ENCODE assay signal across 8 mouse cellular contexts in the genomic region with DNA sequence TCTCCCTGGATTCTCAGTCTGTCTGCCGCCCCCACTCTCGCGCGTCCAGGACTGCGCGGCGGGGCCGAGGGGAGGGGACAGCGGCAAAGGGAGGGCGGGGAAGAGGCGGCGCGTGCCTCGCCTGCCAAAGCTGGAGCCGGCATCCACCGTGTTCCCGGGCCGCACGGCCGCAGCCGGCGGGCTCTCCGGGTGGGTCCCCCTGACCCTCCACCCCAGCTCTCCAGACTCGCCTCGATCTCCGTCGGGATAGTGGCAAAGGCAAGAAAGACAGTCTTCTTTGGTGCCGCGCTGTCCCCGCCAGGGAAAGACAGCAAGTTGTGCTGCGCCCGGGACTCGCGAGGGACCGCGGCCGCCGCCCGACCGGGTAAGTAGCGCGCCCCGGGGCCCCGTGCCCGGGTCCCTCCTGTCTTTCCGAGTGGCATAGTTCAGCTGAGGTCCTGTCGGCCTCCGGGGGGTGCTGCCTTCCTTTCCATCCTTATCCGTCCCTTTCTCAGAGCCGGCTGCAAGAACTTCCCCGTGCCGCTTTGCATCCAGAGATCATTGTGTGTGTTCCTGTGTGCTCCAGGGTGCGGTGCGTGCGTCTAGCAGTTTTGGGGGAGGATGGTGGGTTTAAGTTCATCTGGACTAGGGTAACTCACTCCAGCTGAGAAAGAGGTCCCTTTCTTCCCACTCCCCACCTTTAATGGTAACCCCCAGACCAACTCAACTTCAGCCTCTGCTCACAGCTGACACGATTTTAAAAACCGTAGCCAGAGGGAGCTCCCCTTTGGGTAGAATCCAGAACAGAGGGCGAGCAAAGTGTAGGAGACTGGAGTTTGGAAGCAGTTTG. TPM values are rescaled to one million over a fixed set of nuclear protein-coding genes. Genes with fewer than 3 reads are reported as not detected.
DNase-seq lines count a peak whose midpoint lies in the region; ATAC-seq lines count a peak whose summit lies in the region.

Lhfp (plus strand) TSS at position 118 of the 829 bp plus-strand sequence.

- peak within 1 kb of the TSS; percentile 82 for H3K4me3 ChIP-seq in midbrain, embryonic 10.5 days
- peak within 1 kb of the TSS; percentile 69 for H3K4me3 ChIP-seq in stomach, embryonic 15.5 days (replicated peaks)

- intact Hi-C loops in gastrocnemius, postnatal 36 days (cut with DNase I), result loop anchor here (5.0 kb wide), 1 partner anchor 206 kb away; no protein-coding TSS in a partner anchor
- intact Hi-C loops in left cerebral cortex, postnatal 4 days (cut with DNase I), result loop anchor here (10.0 kb wide), 2 partner anchors 183 to 283 kb away; no protein-coding TSS in a partner anchor

- peak; percentile 35 for ATAC-seq in inflammation-experienced regulatory T-cells, adult 6 months
- peak; percentile 87 for ATAC-seq in stomach, embryonic 15.5 days (ENCODE audit: insufficient read depth, low FRiP score, low read depth)

- peak; percentile 20 for DNase-seq in kidney, adult 11 months
- DNase-seq in kidney, adult 8-10 months, result no peak
- DNase-seq in embryo, embryonic 10.5 days (ENCODE audit: low spot score), result peak; percentile 81
- peak; percentile 66 to 69 for DNase-seq in gastrocnemius, postnatal 36 days
- peak; percentile 62 for DNase-seq in left cerebral cortex, postnatal 4 days
- DNase-seq in midbrain, embryonic 10.5 days (ENCODE audit: low spot score), result peak; percentile 83

- H3K27me3 ChIP-seq in midbrain, embryonic 10.5 days (ENCODE audit: low read depth, poor library complexity, severe bottlenecking), result peaks cover 41% of the 10 kb centered on the region
- H3K27me3 ChIP-seq in stomach, embryonic 15.5 days (replicated peaks), result no peaks in the 10 kb centered on the region

- 1% methylated on average over 44 of the region's 58 CpGs for WGBS in midbrain, embryonic 10.5 days
- WGBS in stomach, embryonic 15.5 days, result under 1% methylated on average over 53 of the region's 58 CpGs

- no peaks in the 10 kb centered on the region for H3K9me3 ChIP-seq in midbrain, embryonic 10.5 days (replicated peaks)
- no peaks in the 10 kb centered on the region for H3K9me3 ChIP-seq in stomach, embryonic 15.5 days

- H3K4me1 ChIP-seq in midbrain, embryonic 10.5 days, result peaks cover 37% of the 10 kb centered on the region
- H3K4me1 ChIP-seq in stomach, embryonic 15.5 days, result peaks cover 11% of the 10 kb centered on the region; the same call in 1 of the 2 replicates

- H3K9ac ChIP-seq in stomach, embryonic 15.5 days, result peak within 1 kb of the TSS; percentile 33

- peak within 1 kb of the TSS; percentile 91 for H3K4me2 ChIP-seq in stomach, embryonic 15.5 days

- peak within 1 kb of the TSS; percentile 90 for H3K27ac ChIP-seq in midbrain, embryonic 10.5 days (replicated peaks)
- H3K27ac ChIP-seq in stomach, embryonic 15.5 days, result peak within 1 kb of the TSS; percentile 74

- H3K36me3 ChIP-seq in midbrain, embryonic 10.5 days, result peaks cover 6% of the 10 kb centered on the region
- no peaks in the 10 kb centered on the region for H3K36me3 ChIP-seq in stomach, embryonic 15.5 days

RNA-seq across cellular contexts. Expression of gene Lhfp, which starts in this region (rescaled TPM):
- 10 to 100 TPM; 12.0 to 12.1 TPM for total RNA-seq in gastrocnemius, postnatal 36 days (2021)
- not detected for polyA plus RNA-seq in inflammation-experienced regulatory T-cells, adult 6 months (2017; shearing (Covaris generic))
- total RNA-seq in left cerebral cortex, postnatal 4 days (2021), result 10 to 100 TPM; 50.3 to 56.9 TPM
- 43.5 and 52.9 TPM in 2 replicates for polyA plus RNA-seq in midbrain, embryonic 10.5 days (2016; fragmentation: Nextera tagmentation; extraction: Ambion mirVana)
- 59.3 and 59.4 TPM in 2 replicates for polyA plus RNA-seq in stomach, embryonic 15.5 days (2015; fragmentation: Nextera tagmentation; extraction: Ambion mirVana)

Comparison
In these comparisons a context has a peak if more than half of its experiments do, and no peak if none do; other contexts are left out.
1. RNA of gene Lhfp (polyA plus RNA-seq): 59.3 to 59.4 TPM in stomach, embryonic 15.5 days and 43.5 to 52.9 TPM in midbrain, embryonic 10.5 days; not detected in inflammation-experienced regulatory T-cells, adult 6 months; every median in the first group is over 10 times any median in the second.
2. DNase-seq: peak in kidney, adult 11 months (single experiment), embryo, embryonic 10.5 days (single experiment), gastrocnemius, postnatal 36 days (2 of 2), left cerebral cortex, postnatal 4 days (single experiment) and midbrain, embryonic 10.5 days (single experiment); none in kidney, adult 8-10 months (0 of 2).
3. Peak in ATAC-seq in inflammation-experienced regulatory T-cells, adult 6 months; RNA of the gene not detected or under 1 TPM.